Mouse (Mus musculus): Measurements from ENCODE around the gene Mdfi.

DNA sequence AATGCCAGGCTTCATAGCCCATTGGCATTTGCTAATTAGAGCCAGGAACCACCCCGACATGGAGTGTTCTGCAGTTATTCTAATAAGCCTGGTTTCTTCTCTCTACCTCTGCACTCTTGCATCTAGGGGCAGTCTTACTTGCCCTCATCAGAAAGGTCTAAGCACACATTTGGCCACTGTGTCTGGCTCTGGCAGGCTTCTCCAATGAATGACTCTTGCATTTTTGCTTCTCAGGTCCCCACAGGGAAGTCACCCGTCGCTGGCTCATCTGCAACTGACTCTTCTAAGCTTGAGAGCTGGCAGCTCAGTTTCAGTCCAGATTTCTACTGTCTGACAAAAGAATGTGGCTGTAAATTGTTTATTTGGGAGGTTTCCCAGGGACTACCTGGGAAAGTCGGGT, 68.5 kb downstream of the Mdfi start:
- no peak for TF ChIP-seq GATA1 (IDR thresholded peaks at IDR 0.05; ENCODE audit: borderline replicate concordance, low read length)
- TF ChIP-seq FLI1 (IDR thresholded peaks at IDR 0.05; ENCODE audit: low read length): no peak

Measured in megakaryocyte, embryonic 14.5 days (primary cell).